Mouse (Mus musculus) left cerebral cortex, postnatal 4 days (tissue): Measurements from ENCODE around the gene Tead2. TPM values are rescaled to one million over a fixed set of nuclear protein-coding genes. Genes with fewer than 3 reads are reported as not detected.
A peak's percentile ranks its signal among the peaks of the same experiment; 100 is the strongest.
"Not testable (repeated sequence)": the region's sequence is repeated elsewhere in the genome, so short reads cannot be mapped to it uniquely, and the experiment has no call there.

Experiments used
- DNase-seq: peaks from one replicate; pipeline ENCODE4 v3.0.0-alpha.2; 2022
- intact Hi-C: fragments of 180-260 bp; cut with DNase I; formaldehyde crosslinking; loops from one replicate; pipeline ENCODE4 v1.15.1; 2025
- total RNA-seq, 2 experiments: library from RNA; stranded (reverse); gene quantifications; 2 replicates each; pipeline ENCODE4 v1.2.3; 2021

The Tead2 gene
- total RNA-seq = 10 to 100 TPM; 15.1 to 17.6 TPM

GRCm38 (mm10) chr7:45215673-45216441, at the start of gene Tead2:
TSS of gene Tead2 (plus strand) at chr7:45215753.
- intact Hi-C loops = no loop called here
- DNase-seq = peak; percentile 60

- intact Hi-C loops = no loop called here
- no peak for DNase-seq
These were observed 48.6 kb upstream of the Tead2 start for GRCm38 (mm10) chr7:45166950-45167401.

DNA sequence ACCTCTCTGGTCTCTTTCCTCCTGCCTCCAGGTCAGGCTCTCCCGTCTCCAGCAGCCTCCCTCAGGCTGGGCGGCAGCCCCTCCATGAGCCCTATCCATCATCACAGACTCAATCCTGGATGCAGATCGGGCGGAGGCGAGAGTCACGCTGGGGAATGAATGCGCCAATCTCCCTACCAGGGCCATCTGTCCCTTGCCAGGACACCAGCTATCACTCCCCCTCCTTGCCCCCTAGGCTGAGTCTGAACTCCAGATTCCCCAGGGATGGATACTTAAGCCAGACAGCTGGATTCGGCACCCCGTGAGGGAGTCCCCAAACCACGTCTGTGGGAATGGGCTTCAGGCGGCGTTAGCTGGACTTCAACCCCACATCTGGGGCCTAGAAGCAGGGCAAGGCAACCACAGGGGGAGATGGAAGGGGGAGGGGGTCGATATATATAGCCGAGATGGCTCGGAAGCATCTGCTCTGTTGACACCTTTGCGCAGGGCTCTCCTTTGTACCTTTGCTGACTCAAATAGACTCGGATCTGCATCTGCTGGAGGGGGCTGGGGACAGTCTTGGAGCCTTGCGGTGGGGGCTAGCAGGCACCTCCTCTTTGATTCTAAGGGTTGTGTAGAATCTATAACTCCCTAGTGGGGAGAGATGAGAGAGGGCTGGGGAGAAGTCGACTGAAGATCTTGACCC, 47.6 kb upstream of the Tead2 start:
- intact Hi-C loops = no loop called here
- no peak for DNase-seq

GRCm38 (mm10) chr7:45168656-45169055, 46.9 kb upstream of the Tead2 start:
- intact Hi-C loops = no loop called here
- DNase-seq = no peak

- intact Hi-C loops = no loop called here
- no peak for DNase-seq
These were observed 46.1 kb upstream of the Tead2 start for GRCm38 (mm10) chr7:45169495-45169894.

GRCm38 (mm10) chr7:45172974-45173373, 42.6 kb upstream of the Tead2 start:
- DNase-seq = no peak
- intact Hi-C loops = no loop called here

GRCm38 (mm10) chr7:45173772-45174171, 41.8 kb upstream of the Tead2 start:
- DNase-seq, intact Hi-C loops: not testable (repeated sequence)

GRCm38 (mm10) chr7:45174567-45175280, 40.8 kb upstream of the Tead2 start:
- no peak for DNase-seq
- intact Hi-C loops = no loop called here

DNA sequence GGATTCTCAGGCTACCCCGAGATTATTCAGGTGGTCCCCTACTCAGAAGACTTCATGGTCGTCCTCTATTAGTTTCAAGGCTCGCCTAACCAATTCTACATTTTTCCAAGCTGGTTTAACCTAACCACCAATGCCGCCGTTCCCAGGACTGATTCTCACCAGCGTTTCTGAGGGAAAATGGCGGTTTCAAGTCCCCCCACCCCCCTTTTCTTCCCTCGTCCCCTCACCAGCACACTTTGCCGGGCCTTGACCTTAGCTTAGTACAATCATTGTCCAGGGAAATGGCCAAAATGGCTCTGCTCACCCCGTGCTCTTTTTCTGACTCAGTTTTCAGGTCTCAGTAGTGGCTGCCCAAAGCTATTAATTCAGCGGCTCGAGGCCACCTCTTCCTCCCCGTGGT, 40.2 kb upstream of the Tead2 start:
- no peak for DNase-seq
- intact Hi-C loops = no loop called here

- intact Hi-C loops = no loop called here
- no peak for DNase-seq
These were observed 39.6 kb upstream of the Tead2 start for GRCm38 (mm10) chr7:45175929-45176328.

DNA sequence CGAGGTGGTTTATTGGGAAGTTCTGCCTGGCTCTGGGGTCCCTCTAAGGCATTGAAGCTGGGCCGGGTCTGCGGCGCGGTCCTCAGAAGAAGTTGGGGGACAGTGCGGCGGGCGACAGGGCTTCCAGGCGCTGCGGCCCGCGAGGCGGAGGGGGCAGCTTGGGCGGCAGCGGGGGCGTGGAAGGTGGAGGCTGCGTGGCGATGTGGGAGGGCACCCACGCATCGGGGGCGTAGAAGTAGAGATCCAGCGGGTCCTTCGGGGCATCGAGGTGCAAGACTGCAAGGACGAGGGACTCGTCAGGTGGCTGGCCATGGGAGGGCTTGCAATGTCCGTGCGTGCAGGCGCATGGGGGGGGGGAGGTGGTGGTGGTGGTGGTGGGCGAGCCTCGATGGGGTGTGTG, 39.2 kb upstream of the Tead2 start:
- no peak for DNase-seq
- intact Hi-C loops = no loop called here

DNA sequence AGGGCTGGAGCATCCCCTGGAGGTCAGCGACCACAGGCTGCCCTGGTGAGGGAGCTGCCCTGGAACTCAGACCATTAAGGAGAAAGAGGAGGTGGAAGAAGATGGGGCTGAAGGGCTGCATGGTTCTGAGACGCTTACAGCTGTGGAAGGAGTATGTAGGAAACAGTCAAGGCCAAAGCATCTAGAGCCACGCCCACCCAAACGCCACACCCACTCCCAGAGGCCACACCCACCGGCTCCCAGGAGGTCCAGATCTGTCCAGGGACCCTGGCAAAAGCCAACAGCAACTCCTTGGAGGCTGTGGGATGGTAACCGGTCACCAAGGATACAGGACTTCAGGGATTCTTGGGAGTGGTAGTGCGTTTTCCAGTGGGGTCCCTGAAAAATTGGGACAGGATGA, 37.0 kb upstream of the Tead2 start:
- DNase-seq = no peak
- intact Hi-C loops = no loop called here

- no peak for DNase-seq
- intact Hi-C loops = no loop called here
These were observed 36.1 kb upstream of the Tead2 start, which contains the start of gene Gfy for GRCm38 (mm10) chr7:45179469-45179868. TSS of gene Gfy (minus strand) at chr7:45179569.

- DNase-seq = no peak
- intact Hi-C loops = no loop called here
These were observed 34.6 kb upstream of the Tead2 start, which contains the start of gene Pth2 for GRCm38 (mm10) chr7:45180896-45181477. TSS of gene Pth2 (plus strand) at chr7:45180995.

- no peak for DNase-seq
- intact Hi-C loops = no loop called here
These were observed 34.0 kb upstream of the Tead2 start for GRCm38 (mm10) chr7:45181540-45181939.

- peak; percentile 76 for DNase-seq
- intact Hi-C loops = no loop called here
These were observed 33.4 kb upstream of the Tead2 start for GRCm38 (mm10) chr7:45182199-45182601.

DNA sequence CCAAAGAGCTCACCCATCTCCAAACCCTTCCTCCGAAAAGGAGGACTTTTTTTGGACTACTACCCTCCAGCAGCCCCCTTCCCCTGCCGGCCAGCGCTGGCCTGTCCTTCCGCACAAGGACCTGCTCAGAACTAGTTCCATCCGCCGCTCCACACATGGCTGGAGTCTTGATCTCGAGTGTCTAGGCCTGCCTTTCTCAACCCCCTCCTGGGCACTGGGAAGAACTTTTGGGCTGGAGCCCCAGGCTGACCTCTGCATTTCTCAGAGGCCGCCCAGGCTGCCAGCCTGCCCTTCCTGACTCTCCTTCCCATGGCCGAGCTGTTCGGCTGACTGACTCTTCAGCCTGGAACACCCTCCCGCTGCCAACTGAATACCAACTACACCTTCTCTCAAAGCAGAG, 32.9 kb upstream of the Tead2 start:
- intact Hi-C loops = no loop called here
- no peak for DNase-seq

GRCm38 (mm10) chr7:45183672-45184071, 31.9 kb upstream of the Tead2 start:
- intact Hi-C loops = no loop called here
- DNase-seq = no peak

GRCm38 (mm10) chr7:45185921-45186320, 29.6 kb upstream of the Tead2 start:
- DNase-seq = no peak

DNA sequence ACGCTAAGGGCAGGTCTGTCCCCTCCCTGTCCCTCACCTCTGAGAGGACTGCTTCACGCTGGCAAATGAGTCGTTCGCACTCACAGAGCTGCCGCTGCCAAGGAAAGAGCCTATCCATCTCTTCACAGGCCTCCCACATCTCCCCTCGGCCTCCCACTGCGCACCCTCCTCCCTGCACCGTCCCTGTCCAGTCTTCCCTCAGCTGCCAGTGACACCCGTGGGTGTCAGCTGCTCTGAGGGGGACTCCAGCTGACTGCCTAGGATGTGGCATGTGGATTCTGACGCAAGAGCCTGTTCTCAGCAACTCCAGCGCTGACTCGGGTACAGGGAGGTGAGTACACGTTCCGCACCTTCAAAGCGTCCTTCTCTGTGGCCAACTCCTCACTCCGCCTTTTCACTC, 26.0 kb upstream of the Tead2 start:
- intact Hi-C loops = no loop called here
- no peak for DNase-seq

More at GRCm38 (mm10) chr7:45185921-45186320, 29.6 kb upstream of the Tead2 start:
- intact Hi-C loops = no loop called here

GRCm38 (mm10) chr7:45190186-45190585, 25.4 kb upstream of the Tead2 start:
- intact Hi-C loops = no loop called here
- DNase-seq = no peak
